Mouse (Mus musculus) neural tube, embryonic 12.5 days (tissue): ENCODE results near the gene Nck2. TPM values are rescaled to one million over a fixed set of nuclear protein-coding genes. Genes with fewer than 3 reads are reported as not detected.

Experiments used
- ATAC-seq: fragments of 200-750 bp; cut with Nextera tagmentation; 2 replicates; pipeline ENCODE4 v1.8.0; 2017; ENCODE audit warnings: low read depth, mild to moderate bottlenecking, moderate TSS enrichment, moderate library complexity; ENCODE audit not compliant: low FRiP score
- H3K27ac ChIP-seq: fragments of 300-500 bp; sonication (generic); 2 replicates; pipeline ENCODE4 v1.5.1; 2016
- H3K27me3 ChIP-seq: fragments of 300-500 bp; sonication (generic); replicated peaks from 2 replicates; pipeline ENCODE4 v1.6.1; 2016; ENCODE audit warnings: mild to moderate bottlenecking
- H3K36me3 ChIP-seq: fragments of 300-500 bp; sonication (generic); 2 replicates; pipeline ENCODE4 v1.6.1; 2016; ENCODE audit warnings: mild to moderate bottlenecking
- H3K4me1 ChIP-seq: fragments of 300-500 bp; sonication (generic); 2 replicates; pipeline ENCODE4 v1.6.1; 2016
- H3K4me2 ChIP-seq: fragments of 300-500 bp; sonication (generic); replicated peaks from 2 replicates; pipeline ENCODE4 v1.6.1; 2016; ENCODE audit warnings: mild to moderate bottlenecking
- H3K4me3 ChIP-seq: fragments of 300-500 bp; sonication (generic); 2 replicates; pipeline ENCODE4 v1.5.1; 2016
- H3K9ac ChIP-seq: fragments of 300-500 bp; sonication (generic); 2 replicates; pipeline ENCODE4 v1.6.1; 2016; ENCODE audit warnings: mild to moderate bottlenecking
- H3K9me3 ChIP-seq: fragments of 300-500 bp; sonication (generic); 2 replicates; pipeline ENCODE4 v1.6.1; 2016; ENCODE audit warnings: mild to moderate bottlenecking
- WGBS: fragments of 180-500 bp; shearing (Covaris S2); methylation state at CpG from one replicate; pipeline ENCODE4 v1.1.7; 2016; 5-methylcytosine and 5-hydroxymethylcytosine counted together
- polyA plus RNA-seq: library from polyadenylated mRNA; unstranded; fragments of >200 nt; fragmentation: Nextera tagmentation; extraction: Ambion mirVana; gene quantifications from 2 replicates; pipeline ENCODE4 v1.2.1, GENCODE M21; 2016

Gene Nck2
- polyA plus RNA-seq, 1 experiment from 2014 or later, result 48.7 TPM

GRCm38 (mm10) chr1:43558329-43558728 is 114.0 kb downstream of the Nck2 start:
- Histone ChIP-seq H3K4me3 (no peak overlapping the region), H3K9me3 (no peaks in the 10 kb centered on the region), H3K9ac (no peak overlapping the region), H3K4me2 (no peak overlapping the region), H3K27ac (no peak overlapping the region), H3K27me3 (no peaks in the 10 kb centered on the region), H3K4me1 (peaks cover 12% of the 10 kb centered on the region), H3K36me3 (peaks cover 14% of the 10 kb centered on the region; the same call in 1 of the 2 replicates)
- 94% methylated on average over 3 of the region's 3 CpGs for WGBS
- ATAC-seq, result no peak

DNA sequence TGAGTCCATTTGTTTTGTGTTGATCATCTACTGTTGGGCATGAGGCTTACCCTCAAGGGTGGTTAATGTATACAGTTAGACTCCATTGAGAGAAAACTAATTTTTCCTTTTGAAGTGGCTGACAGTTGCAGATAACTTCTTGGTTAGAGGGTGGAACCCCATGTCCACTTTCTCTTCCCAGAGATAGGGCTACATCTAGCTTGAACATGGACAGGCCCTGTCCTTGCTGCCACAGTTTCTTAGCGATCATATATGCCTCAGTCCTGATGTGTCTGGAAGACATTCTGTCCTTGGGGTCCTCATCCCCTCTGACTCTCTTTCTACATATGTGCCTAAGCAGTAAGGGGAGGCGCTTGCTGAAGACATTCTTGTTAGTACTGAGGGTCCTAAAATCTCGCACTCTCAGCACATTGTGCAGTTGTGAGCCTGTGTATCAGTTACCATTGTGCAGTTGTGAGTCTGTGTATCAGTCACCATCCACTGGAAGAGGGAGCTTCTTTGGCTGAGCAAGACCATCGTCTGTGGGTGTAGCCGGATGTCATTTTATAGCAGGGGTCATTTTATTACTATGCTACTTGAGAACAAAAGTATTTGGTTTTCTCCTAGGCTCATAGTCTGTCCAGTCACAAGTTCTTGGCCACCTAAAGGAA is 114.8 kb downstream of the Nck2 start:
- peaks cover 12% of the 10 kb centered on the region for H3K4me1 ChIP-seq
- no peak overlapping the region for H3K4me2 ChIP-seq
- H3K9ac ChIP-seq, result no peak overlapping the region
- no peaks in the 10 kb centered on the region for H3K27me3 ChIP-seq
- no peaks in the 10 kb centered on the region for H3K9me3 ChIP-seq
- ATAC-seq, result no peak
- H3K27ac ChIP-seq, result no peak overlapping the region
- 82% methylated on average over 5 of the region's 5 CpGs for WGBS
- peaks cover 8% of the 10 kb centered on the region; the same call in 1 of the 2 replicates for H3K36me3 ChIP-seq
- H3K4me3 ChIP-seq, result no peak overlapping the region

- no peaks in the 10 kb centered on the region for H3K27me3 ChIP-seq
- no peak overlapping the region for H3K4me3 ChIP-seq
- H3K36me3 ChIP-seq, result no peaks in the 10 kb centered on the region
- 91% methylated on average over 3 of the region's 3 CpGs for WGBS
- H3K9ac ChIP-seq, result no peak overlapping the region
- ATAC-seq, result no peak
- no peak overlapping the region for H3K4me2 ChIP-seq
- no peaks in the 10 kb centered on the region for H3K9me3 ChIP-seq
- H3K4me1 ChIP-seq, result no peaks in the 10 kb centered on the region; the same call in 1 of the 2 replicates
- H3K27ac ChIP-seq, result no peak overlapping the region
Measured at GRCm38 (mm10) chr1:43561085-43561484, 116.7 kb downstream of the Nck2 start.

- Histone ChIP-seq H3K27me3 (no peaks in the 10 kb centered on the region), H3K9ac (no peak overlapping the region), H3K27ac (no peak overlapping the region), H3K4me2 (no peak overlapping the region), H3K4me3 (no peak overlapping the region), H3K9me3 (no peaks in the 10 kb centered on the region), H3K36me3 (no peaks in the 10 kb centered on the region), H3K4me1 (no peaks in the 10 kb centered on the region)
- WGBS, result 87% methylated on average over 13 of the region's 13 CpGs
- no peak for ATAC-seq
Measured at GRCm38 (mm10) chr1:43562002-43562666, 117.8 kb downstream of the Nck2 start.

DNA sequence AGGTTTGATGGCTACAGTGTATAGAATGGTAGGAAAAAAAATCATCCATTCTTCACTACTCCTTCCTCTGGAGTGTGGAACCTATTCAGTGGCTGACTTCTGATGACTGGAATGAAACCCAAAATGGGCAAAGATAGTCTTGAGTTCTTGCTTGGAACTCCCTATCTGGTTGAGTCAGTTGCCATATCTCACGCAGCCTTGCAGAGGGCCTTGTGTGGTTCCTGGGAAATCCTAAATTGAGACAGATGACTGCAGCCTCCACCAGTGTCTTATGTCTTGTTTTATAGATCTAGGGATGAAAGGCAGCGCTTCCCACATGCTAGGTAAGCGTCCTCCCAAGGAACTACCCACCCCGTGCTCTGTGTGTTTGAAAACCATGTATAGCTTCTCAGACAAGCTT is 120.9 kb downstream of the Nck2 start:
- Histone ChIP-seq H3K9me3 (no peaks in the 10 kb centered on the region), H3K4me1 (no peaks in the 10 kb centered on the region), H3K27me3 (no peaks in the 10 kb centered on the region), H3K4me2 (no peak overlapping the region), H3K9ac (no peak overlapping the region), H3K4me3 (no peak overlapping the region), H3K27ac (no peak overlapping the region), H3K36me3 (peaks cover 5% of the 10 kb centered on the region)
- ATAC-seq, result no peak
- 93% methylated on average over 4 of the region's 4 CpGs for WGBS

GRCm38 (mm10) chr1:43566677-43567377 is 122.4 kb downstream of the Nck2 start:
- Histone ChIP-seq H3K9me3 (no peaks in the 10 kb centered on the region), H3K27ac (no peak overlapping the region), H3K36me3 (peaks cover 15% of the 10 kb centered on the region), H3K9ac (no peak overlapping the region), H3K4me2 (no peak overlapping the region), H3K4me1 (no peaks in the 10 kb centered on the region), H3K4me3 (no peak overlapping the region), H3K27me3 (no peaks in the 10 kb centered on the region)
- WGBS, result 75% methylated on average over 8 of the region's 8 CpGs
- no peak; the same call in 1 of the 2 replicates for ATAC-seq

DNA sequence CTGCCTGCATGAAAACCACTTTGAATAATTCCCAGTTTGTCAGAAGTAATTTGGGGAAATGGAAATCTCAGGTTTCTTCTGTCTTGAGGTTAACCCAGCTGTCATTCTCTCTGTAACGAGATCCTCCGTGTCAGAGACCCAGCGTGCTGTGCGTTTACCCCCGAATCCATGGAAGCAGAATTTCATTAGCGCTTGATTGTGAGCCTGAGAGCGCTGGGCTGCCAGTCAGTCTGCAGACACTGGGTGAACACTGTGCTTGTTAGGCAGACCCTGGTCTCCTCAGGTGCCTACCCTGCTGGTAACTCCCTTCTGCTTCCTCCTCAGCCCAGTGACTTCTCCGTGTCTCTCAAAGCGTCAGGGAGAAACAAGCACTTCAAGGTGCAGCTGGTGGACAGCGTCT is 124.4 kb downstream of the Nck2 start:
- no peak overlapping the region for H3K4me2 ChIP-seq
- H3K36me3 ChIP-seq, result peaks cover 15% of the 10 kb centered on the region
- no peak overlapping the region for H3K9ac ChIP-seq
- no peak overlapping the region for H3K27ac ChIP-seq
- ATAC-seq, result no peak
- WGBS, result 85% methylated on average over 10 of the region's 10 CpGs
- H3K27me3 ChIP-seq, result no peaks in the 10 kb centered on the region
- H3K4me1 ChIP-seq, result no peaks in the 10 kb centered on the region
- H3K9me3 ChIP-seq, result no peaks in the 10 kb centered on the region
- no peak overlapping the region for H3K4me3 ChIP-seq

GRCm38 (mm10) chr1:43571105-43571504 is 126.7 kb downstream of the Nck2 start:
- H3K4me2 ChIP-seq, result no peak overlapping the region
- ATAC-seq, result no peak
- WGBS, result 94% methylated on average over 4 of the region's 4 CpGs
- no peak overlapping the region for H3K9ac ChIP-seq
- peaks cover 15% of the 10 kb centered on the region for H3K36me3 ChIP-seq
- H3K9me3 ChIP-seq, result no peaks in the 10 kb centered on the region
- no peaks in the 10 kb centered on the region for H3K27me3 ChIP-seq
- H3K27ac ChIP-seq, result no peak overlapping the region
- no peaks in the 10 kb centered on the region for H3K4me1 ChIP-seq
- H3K4me3 ChIP-seq, result no peak overlapping the region

DNA sequence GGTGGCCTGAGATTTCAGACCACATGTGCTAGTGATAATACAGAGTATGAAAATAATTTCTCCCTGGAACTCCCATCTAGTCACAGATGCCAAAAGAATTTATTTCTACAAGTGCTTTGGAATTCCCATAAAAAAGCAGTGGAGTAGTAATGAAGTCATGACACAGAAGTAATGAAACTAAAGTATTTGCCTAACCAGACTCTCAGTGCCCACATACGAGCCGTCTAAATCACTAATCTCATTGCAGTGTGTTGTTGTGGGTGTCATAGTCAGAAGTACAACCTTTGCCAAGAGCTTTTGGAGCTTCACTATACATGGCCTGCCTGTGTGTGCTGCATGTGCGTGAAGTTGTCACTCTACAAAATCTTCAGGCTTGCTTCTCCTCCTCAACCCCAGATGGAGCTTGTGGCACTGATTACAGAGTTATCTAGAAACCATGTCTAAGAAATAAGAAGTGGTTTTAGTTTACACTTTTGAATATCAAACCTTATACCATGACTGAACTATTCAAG is 130.5 kb downstream of the Nck2 start:
- Histone ChIP-seq H3K4me2 (no peak overlapping the region), H3K9me3 (no peaks in the 10 kb centered on the region), H3K27me3 (no peaks in the 10 kb centered on the region), H3K36me3 (peaks cover 10% of the 10 kb centered on the region; the same call in 1 of the 2 replicates), H3K4me1 (no peaks in the 10 kb centered on the region), H3K9ac (no peak overlapping the region), H3K27ac (no peak overlapping the region), H3K4me3 (no peak overlapping the region)
- 90% methylated on average over 3 of the region's 3 CpGs for WGBS
- no peak for ATAC-seq

DNA sequence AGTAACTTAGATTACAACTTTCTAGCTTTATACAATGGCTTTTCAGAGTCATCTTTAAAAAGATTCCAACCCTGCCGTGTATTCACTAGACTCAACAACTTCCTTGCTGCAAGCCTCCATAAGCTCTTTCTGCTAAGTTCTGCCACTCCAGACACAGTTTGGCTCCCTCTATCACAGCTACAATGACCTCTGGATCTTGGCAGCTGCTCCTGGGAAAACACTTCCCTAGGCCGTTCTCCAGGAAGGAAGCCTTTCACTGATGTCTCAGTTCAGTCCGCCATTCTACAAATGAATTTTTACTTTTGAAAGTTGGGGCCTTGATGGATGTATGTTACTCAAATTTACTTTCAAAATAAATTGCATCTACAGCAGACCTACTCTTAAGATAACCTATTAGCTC is 133.0 kb downstream of the Nck2 start:
- H3K4me2 ChIP-seq, result no peak overlapping the region
- no peaks in the 10 kb centered on the region for H3K36me3 ChIP-seq
- H3K9ac ChIP-seq, result no peak overlapping the region
- WGBS, result 87% methylated on average over 3 of the region's 3 CpGs
- ATAC-seq, result no peak
- no peaks in the 10 kb centered on the region for H3K9me3 ChIP-seq
- H3K27me3 ChIP-seq, result no peaks in the 10 kb centered on the region
- H3K4me1 ChIP-seq, result no peaks in the 10 kb centered on the region
- H3K4me3 ChIP-seq, result no peak overlapping the region
- no peak overlapping the region for H3K27ac ChIP-seq

DNA sequence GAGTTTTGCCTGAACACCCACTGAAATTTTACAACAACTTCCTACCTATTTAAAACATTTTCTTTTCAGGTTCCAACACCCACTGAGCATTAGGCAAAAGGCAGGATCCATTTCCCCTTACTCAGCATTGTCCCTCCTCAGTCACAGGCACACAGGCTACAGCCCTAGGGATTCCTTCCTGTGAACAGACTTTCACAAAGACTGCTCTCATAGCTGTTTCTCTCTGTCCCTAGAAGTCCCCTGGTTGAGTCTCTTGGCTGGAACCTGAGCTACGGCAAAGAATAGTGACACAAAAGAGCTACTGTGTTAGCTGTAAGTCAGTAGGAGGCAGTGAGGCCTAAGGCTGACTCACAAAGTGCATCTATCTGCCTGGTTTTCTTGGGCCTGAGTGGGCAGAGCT is 139.2 kb downstream of the Nck2 start:
- Histone ChIP-seq H3K27me3 (no peaks in the 10 kb centered on the region), H3K4me1 (no peaks in the 10 kb centered on the region), H3K4me2 (no peak overlapping the region), H3K4me3 (no peak overlapping the region), H3K9ac (no peak overlapping the region), H3K27ac (no peak overlapping the region), H3K36me3 (no peaks in the 10 kb centered on the region), H3K9me3 (no peaks in the 10 kb centered on the region)
- no peak for ATAC-seq
- WGBS, result 46% methylated on average over 1 of the region's 1 CpGs

DNA sequence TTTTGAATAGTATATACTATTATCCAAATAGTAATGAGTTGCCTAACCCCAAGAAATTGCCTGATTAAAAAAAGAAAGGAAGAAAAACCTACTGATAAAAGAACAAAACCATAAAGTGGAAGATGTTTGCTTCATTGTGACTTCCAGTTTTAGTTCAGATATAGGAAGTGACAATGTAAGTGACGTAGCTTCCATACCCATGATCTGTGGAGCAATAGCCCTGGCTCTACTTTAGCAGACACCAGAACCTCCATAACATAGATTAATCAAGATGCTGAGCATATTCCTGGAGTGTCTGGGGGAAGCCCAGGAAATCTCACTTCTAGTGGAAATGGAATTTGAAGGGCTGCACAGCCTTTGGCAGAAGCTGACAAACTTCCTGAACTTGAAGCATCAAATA is 144.6 kb downstream of the Nck2 start:
- Histone ChIP-seq H3K9me3 (no peaks in the 10 kb centered on the region), H3K36me3 (no peaks in the 10 kb centered on the region), H3K4me2 (no peak overlapping the region), H3K9ac (no peak overlapping the region), H3K4me1 (no peaks in the 10 kb centered on the region), H3K27ac (no peak overlapping the region), H3K27me3 (no peaks in the 10 kb centered on the region), H3K4me3 (no peak overlapping the region)
- no peak for ATAC-seq
- WGBS, result 91% methylated on average over 1 of the region's 1 CpGs
